Mouse (Mus musculus) stomach, embryonic 16.5 days (tissue): Measurements from ENCODE around the gene Abhd16a. TPM values are rescaled to one million over a fixed set of nuclear protein-coding genes. Genes with fewer than 3 reads are reported as not detected.

Source experiments
- ATAC-seq: fragments of 200-750 bp; cut with Nextera tagmentation; 2 replicates; pipeline ENCODE4 v1.8.0; 2017; ENCODE audit warnings: moderate number of reproducible peaks, moderate TSS enrichment; ENCODE audit not compliant: insufficient read depth, low FRiP score
- H3K27ac ChIP-seq: fragments of 300-500 bp; sonication (generic); 2 replicates; pipeline ENCODE4 v1.5.1; 2014; ENCODE audit warnings: low read length
- H3K27me3 ChIP-seq: fragments of 300-500 bp; sonication (generic); 2 replicates; pipeline ENCODE4 v1.6.1; 2014; ENCODE audit warnings: low read length, control low read depth, mixed read lengths; ENCODE audit not compliant: control insufficient read depth, insufficient read depth
- H3K36me3 ChIP-seq: fragments of 300-500 bp; sonication (generic); 2 replicates; pipeline ENCODE4 v1.6.1; 2014; ENCODE audit warnings: low read length; ENCODE audit not compliant: control insufficient read depth, insufficient read depth
- H3K4me1 ChIP-seq: fragments of 300-500 bp; sonication (generic); 2 replicates; pipeline ENCODE4 v1.6.1; 2014; ENCODE audit warnings: low read length, control low read depth, mixed read lengths; ENCODE audit not compliant: control insufficient read depth, insufficient read depth
- H3K4me2 ChIP-seq: fragments of 300-500 bp; sonication (generic); 2 replicates; pipeline ENCODE4 v1.6.1; 2014; ENCODE audit warnings: low read depth, low read length, mixed read lengths
- H3K4me3 ChIP-seq: fragments of 300-500 bp; sonication (generic); replicated peaks from 2 replicates; pipeline ENCODE4 v1.5.1; 2014; ENCODE audit warnings: mild to moderate bottlenecking, low read length
- H3K9ac ChIP-seq: fragments of 300-500 bp; sonication (generic); 2 replicates; pipeline ENCODE4 v1.6.1; 2014; ENCODE audit warnings: low read length
- H3K9me3 ChIP-seq: fragments of 300-500 bp; sonication (generic); replicated peaks from 2 replicates; pipeline ENCODE4 v1.6.1; 2016; ENCODE audit warnings: low read length, control low read depth; ENCODE audit not compliant: control insufficient read depth
- WGBS: fragments of 180-500 bp; shearing (Covaris S2); extraction: QIAGEN DNeasy Blood & Tissue Kit; methylation state at CpG from one replicate; pipeline ENCODE4 v1.1.7; 2014; 5-methylcytosine and 5-hydroxymethylcytosine counted together
- polyA plus RNA-seq: library from polyadenylated mRNA; unstranded; fragments of >200 nt; fragmentation: Nextera tagmentation; extraction: Ambion mirVana; gene quantifications from 2 replicates; pipeline ENCODE4 v1.2.1, GENCODE M21; 2015

Gene Abhd16a
- polyA plus RNA-seq, 1 experiment from 2014 or later, result 95.8 TPM

DNA sequence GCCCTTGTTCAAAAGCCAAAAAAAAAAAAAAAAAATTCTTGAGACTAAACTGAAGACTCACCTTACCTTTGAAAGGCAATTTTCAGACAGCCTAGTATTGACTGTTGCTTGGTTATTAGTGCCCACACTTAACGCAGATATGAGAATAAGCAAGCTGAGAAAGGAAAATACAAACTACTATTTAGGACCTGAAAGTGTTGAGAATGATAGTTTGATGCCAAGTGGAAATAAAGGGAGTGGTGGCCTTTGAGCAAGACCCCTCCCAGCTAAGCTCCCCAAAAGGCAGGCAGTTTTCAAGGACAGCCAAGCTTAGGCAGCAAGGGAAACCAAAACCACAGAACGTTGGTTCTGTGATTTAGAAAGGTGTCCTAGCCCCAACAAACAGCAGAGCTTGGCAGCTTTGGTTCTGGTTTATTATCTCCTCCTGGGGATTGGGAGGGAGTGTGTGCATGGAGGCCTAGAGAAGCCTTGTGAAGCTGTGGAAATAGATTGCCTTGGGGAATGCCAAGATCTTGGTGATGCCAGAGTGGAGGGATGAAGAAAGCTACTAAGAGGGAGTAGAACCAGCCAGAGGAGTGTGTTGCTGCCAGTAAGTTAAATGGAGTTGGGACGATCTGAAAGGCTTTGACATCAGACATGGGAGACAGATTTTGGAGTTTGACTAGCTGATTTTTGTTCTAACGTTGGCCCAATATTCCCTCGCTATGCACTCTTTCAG lies 59.0 kb downstream of the Abhd16a start:
- Histone ChIP-seq H3K4me3 (no peak overlapping the region), H3K9me3 (no peaks in the 10 kb centered on the region), H3K4me1 (no peaks in the 10 kb centered on the region), H3K4me2 (no peak overlapping the region), H3K27me3 (no peaks in the 10 kb centered on the region), H3K9ac (no peak overlapping the region), H3K36me3 (peaks cover 42% of the 10 kb centered on the region), H3K27ac (no peak overlapping the region; the same call in 1 of the 2 replicates)
- no peak for ATAC-seq
- WGBS, result 64% methylated on average over 5 of the region's 5 CpGs

DNA sequence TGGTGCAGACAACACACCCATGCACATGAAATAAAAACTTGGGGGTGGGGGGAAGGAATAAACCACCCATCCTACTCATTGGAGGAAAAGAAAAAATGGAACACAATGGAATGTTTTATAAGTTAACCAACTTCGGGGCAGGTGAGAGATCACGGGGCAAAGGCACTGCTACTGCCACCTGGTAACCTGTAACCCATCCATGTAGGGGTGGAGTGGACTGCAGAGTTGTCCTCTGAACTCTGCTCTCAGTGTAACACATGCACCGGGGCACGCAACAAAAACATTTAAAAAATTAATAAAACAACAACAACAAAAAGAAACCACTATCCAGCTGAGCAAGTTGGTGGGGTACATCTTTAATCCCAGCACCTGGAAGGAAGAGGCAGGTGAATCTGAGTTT lies 63.1 kb downstream of the Abhd16a start:
- H3K4me3 ChIP-seq, result no peak overlapping the region
- no peak for ATAC-seq
- H3K9ac ChIP-seq, result no peak overlapping the region
- H3K27ac ChIP-seq, result no peak overlapping the region
- WGBS, result 89% methylated on average over 4 of the region's 4 CpGs
- no peaks in the 10 kb centered on the region for H3K4me1 ChIP-seq
- H3K36me3 ChIP-seq, result peaks cover 51% of the 10 kb centered on the region
- no peak overlapping the region for H3K4me2 ChIP-seq
- no peaks in the 10 kb centered on the region for H3K9me3 ChIP-seq
- H3K27me3 ChIP-seq, result no peaks in the 10 kb centered on the region

Other genes starting within 250 kb of the Abhd16a start
- gene Skiv2l, start 239.1 kb upstream of the Abhd16a start, polyA plus RNA-seq, result 45.0 and 48.1 TPM in 2 replicates
- 89.5 and 96.4 TPM in 2 replicates for gene Nelfe, start 238.9 kb upstream of the Abhd16a start, polyA plus RNA-seq
- gene Cfb, start 226.7 kb upstream of the Abhd16a start, polyA plus RNA-seq, result 27.8 and 28.9 TPM in 2 replicates
- gene Zbtb12, start 209.8 kb upstream of the Abhd16a start, polyA plus RNA-seq, result 1.0 and 1.1 TPM in 2 replicates
- 0.49 TPM in 1 of 2 replicates, not detected in the other for gene Gm20547, start 207.2 kb upstream of the Abhd16a start, polyA plus RNA-seq
- gene C2, start 191.0 kb upstream of the Abhd16a start, polyA plus RNA-seq, result 4.4 and 5.5 TPM in 2 replicates
- 61.0 and 61.1 TPM in 2 replicates for gene Ehmt2, start 190.8 kb upstream of the Abhd16a start, polyA plus RNA-seq
- gene Slc44a4, start 174.8 kb upstream of the Abhd16a start, polyA plus RNA-seq, result 19.3 and 21.1 TPM in 2 replicates
- gene Neu1, start 158.0 kb upstream of the Abhd16a start, polyA plus RNA-seq, result 36.7 and 40.6 TPM in 2 replicates
- gene Hspa1b, start 130.0 kb upstream of the Abhd16a start, polyA plus RNA-seq, result 0.94 and 1.4 TPM in 2 replicates
- gene Gm20481, start 119.4 kb upstream of the Abhd16a start, polyA plus RNA-seq, result 0.27 TPM in 1 of 2 replicates, not detected in the other
- gene Hspa1a, start 117.1 kb upstream of the Abhd16a start, polyA plus RNA-seq, result 13.7 and 16.3 TPM in 2 replicates
- gene Hspa1l, start 116.6 kb upstream of the Abhd16a start, polyA plus RNA-seq, result 0.96 and 1.4 TPM in 2 replicates
- 145 and 146 TPM in 2 replicates for gene Lsm2, start 107.4 kb upstream of the Abhd16a start, polyA plus RNA-seq
- gene Vars, start 88.3 kb upstream of the Abhd16a start, polyA plus RNA-seq, result 81.1 and 82.1 TPM in 2 replicates
- gene Vwa7, start 72.7 kb upstream of the Abhd16a start, polyA plus RNA-seq, result 0.26 and 0.42 TPM in 2 replicates
- 14.2 and 14.3 TPM in 2 replicates for gene Sapcd1, start 61.2 kb upstream of the Abhd16a start, polyA plus RNA-seq
- 3.9 and 4.2 TPM in 2 replicates for gene Msh5, start 42.5 kb upstream of the Abhd16a start, polyA plus RNA-seq
- gene Clic1, start 39.3 kb upstream of the Abhd16a start, polyA plus RNA-seq, result 396 and 441 TPM in 2 replicates
- gene Ddah2, start 30.2 kb upstream of the Abhd16a start, polyA plus RNA-seq, result 190 and 193 TPM in 2 replicates
- gene Ly6g6c, start 23.9 kb upstream of the Abhd16a start, polyA plus RNA-seq, result 50.6 and 109 TPM in 2 replicates
- 0.48 and 1.0 TPM in 2 replicates for gene Mpig6b, start 23.1 kb upstream of the Abhd16a start, polyA plus RNA-seq
- 32.3 and 49.2 TPM in 2 replicates for gene Ly6g6e, start 12.4 kb upstream of the Abhd16a start, polyA plus RNA-seq
- gene Ly6g6d, start 11.2 kb upstream of the Abhd16a start, polyA plus RNA-seq, result 3.2 and 4.1 TPM in 2 replicates
- 0.46 and 0.54 TPM in 2 replicates for gene Ly6g6f, start 3.7 kb upstream of the Abhd16a start, polyA plus RNA-seq
- not detected in 2 replicates for gene Ly6g5c, start 19.0 kb downstream of the Abhd16a start, polyA plus RNA-seq
- gene Ly6g5b, start 26.2 kb downstream of the Abhd16a start, polyA plus RNA-seq, result 0.53 and 0.89 TPM in 2 replicates
- 18.1 and 19.4 TPM in 2 replicates for gene Gpank1, start 32.2 kb downstream of the Abhd16a start, polyA plus RNA-seq
- gene Csnk2b, start 32.8 kb downstream of the Abhd16a start, polyA plus RNA-seq, result 245 and 269 TPM in 2 replicates
- 11.7 and 14.2 TPM in 2 replicates for gene D17H6S53E, start 37.1 kb downstream of the Abhd16a start, polyA plus RNA-seq
- gene Apom, start 42.8 kb downstream of the Abhd16a start, polyA plus RNA-seq, result 24.9 and 34.0 TPM in 2 replicates
- 41.2 and 48.4 TPM in 2 replicates for gene Bag6, start 45.9 kb downstream of the Abhd16a start, polyA plus RNA-seq
- 111 and 125 TPM in 2 replicates for gene Prrc2a, start 75.6 kb downstream of the Abhd16a start, polyA plus RNA-seq
- 19.9 and 20.2 TPM in 2 replicates for gene Aif1, start 86.8 kb downstream of the Abhd16a start, polyA plus RNA-seq
- gene Lst1, start 99.2 kb downstream of the Abhd16a start, polyA plus RNA-seq, result 28.1 and 29.9 TPM in 2 replicates
- gene Ltb, start 105.2 kb downstream of the Abhd16a start, polyA plus RNA-seq, result 2.0 TPM in 2 replicates
- 0.32 TPM in 1 of 2 replicates, not detected in the other for gene Tnf, start 112.7 kb downstream of the Abhd16a start, polyA plus RNA-seq
- 0.44 and 0.46 TPM in 2 replicates for gene Lta, start 116.1 kb downstream of the Abhd16a start, polyA plus RNA-seq
- gene Gm16181, start 131.6 kb downstream of the Abhd16a start, polyA plus RNA-seq, result 0.27 TPM in 1 of 2 replicates, not detected in the other
- 6.0 and 6.8 TPM in 2 replicates for gene Atp6v1g2, start 144.4 kb downstream of the Abhd16a start, polyA plus RNA-seq
- gene Nfkbil1, start 146.5 kb downstream of the Abhd16a start, polyA plus RNA-seq, result 6.4 and 8.8 TPM in 2 replicates
- gene Ddx39b, start 152.5 kb downstream of the Abhd16a start, polyA plus RNA-seq, result 340 and 353 TPM in 2 replicates
- 169 and 219 TPM in 2 replicates for gene H2-D1, start 173.5 kb downstream of the Abhd16a start, polyA plus RNA-seq
- gene H2-Q1, start 231.1 kb downstream of the Abhd16a start, polyA plus RNA-seq, result 0.74 and 0.75 TPM in 2 replicates